Mouse (Mus musculus): ENCODE measurements at regions not wholly inside any gene's neighbourhood (a gene's known extent, or its start where the extent isn't known, plus 50 kb on each side); places are given as distances from the start of the nearest gene placed in this dataset.

- no peaks in the 10 kb centered on the region for H3K4me1 ChIP-seq (ENCODE audit: control insufficient read depth, insufficient read depth, low read length)
- H3K9ac ChIP-seq (ENCODE audit: low read depth, low read length) = no peak overlapping the region
- H3K4me3 ChIP-seq (ENCODE audit: low read length) = no peak overlapping the region
- H3K9me3 ChIP-seq (ENCODE audit: control insufficient read depth, low read length) = no peaks in the 10 kb centered on the region
- H3K4me2 ChIP-seq (ENCODE audit: low read depth, low read length) = no peak overlapping the region
- H3K27me3 ChIP-seq (replicated peaks; ENCODE audit: control insufficient read depth, insufficient read depth, low read length) = no peaks in the 10 kb centered on the region
- ATAC-seq = peak; percentile 33; the same call in 1 of the 2 replicates
- no peak overlapping the region for H3K27ac ChIP-seq (ENCODE audit: low read length)
- no peaks in the 10 kb centered on the region for H3K36me3 ChIP-seq (ENCODE audit: control insufficient read depth, insufficient read depth, low read length)
- 67% methylated on average over 10 of the region's 10 CpGs for WGBS
These were observed 90.2 kb downstream of the Actbl2 start for GRCm38 (mm10) chr13:111344981-111345380.

- Histone ChIP-seq H3K9ac (ENCODE audit: low read depth, low read length) (no peak overlapping the region), H3K27ac (ENCODE audit: low read length) (no peak overlapping the region), H3K27me3 (replicated peaks; ENCODE audit: control insufficient read depth, insufficient read depth, low read length) (no peaks in the 10 kb centered on the region), H3K9me3 (ENCODE audit: control insufficient read depth, low read length) (no peaks in the 10 kb centered on the region), H3K4me1 (ENCODE audit: control insufficient read depth, insufficient read depth, low read length) (no peaks in the 10 kb centered on the region), H3K36me3 (ENCODE audit: control insufficient read depth, insufficient read depth, low read length) (no peaks in the 10 kb centered on the region), H3K4me2 (ENCODE audit: low read depth, low read length) (no peak overlapping the region), H3K4me3 (ENCODE audit: low read length) (no peak overlapping the region)
- WGBS = 59% methylated on average over 15 of the region's 15 CpGs
- no peak; the same call in 1 of the 2 replicates for ATAC-seq
These were observed 91.0 kb downstream of the Actbl2 start for GRCm38 (mm10) chr13:111345486-111346440.

- Histone ChIP-seq H3K9me3 (ENCODE audit: control insufficient read depth, low read length) (no peaks in the 10 kb centered on the region), H3K4me3 (ENCODE audit: low read length) (no peak overlapping the region), H3K4me2 (ENCODE audit: low read depth, low read length) (no peak overlapping the region), H3K36me3 (ENCODE audit: control insufficient read depth, insufficient read depth, low read length) (no peaks in the 10 kb centered on the region), H3K9ac (ENCODE audit: low read depth, low read length) (no peak overlapping the region), H3K27me3 (replicated peaks; ENCODE audit: control insufficient read depth, insufficient read depth, low read length) (no peaks in the 10 kb centered on the region), H3K4me1 (ENCODE audit: control insufficient read depth, insufficient read depth, low read length) (no peaks in the 10 kb centered on the region), H3K27ac (ENCODE audit: low read length) (no peak overlapping the region)
- no peak for ATAC-seq
- 72% methylated on average over 9 of the region's 9 CpGs for WGBS
These were observed 102.0 kb downstream of the Actbl2 start for GRCm38 (mm10) chr13:111356520-111357456.

- no peak for ATAC-seq
- 70% methylated on average over 4 of the region's 4 CpGs for WGBS
- H3K4me2 ChIP-seq (ENCODE audit: low read depth, low read length) = no peak overlapping the region
- H3K27me3 ChIP-seq (replicated peaks; ENCODE audit: control insufficient read depth, insufficient read depth, low read length) = no peaks in the 10 kb centered on the region
- no peak overlapping the region for H3K4me3 ChIP-seq (ENCODE audit: low read length)
- H3K9me3 ChIP-seq (ENCODE audit: control insufficient read depth, low read length) = no peaks in the 10 kb centered on the region
- no peak overlapping the region for H3K9ac ChIP-seq (ENCODE audit: low read depth, low read length)
- no peak overlapping the region for H3K27ac ChIP-seq (ENCODE audit: low read length)
- H3K4me1 ChIP-seq (ENCODE audit: control insufficient read depth, insufficient read depth, low read length) = no peaks in the 10 kb centered on the region
- H3K36me3 ChIP-seq (ENCODE audit: control insufficient read depth, insufficient read depth, low read length) = no peaks in the 10 kb centered on the region
These were observed 106.6 kb downstream of the Actbl2 start for GRCm38 (mm10) chr13:111361456-111361855.

GRCm38 (mm10) chr13:111363176-111363739 lies 108.4 kb downstream of the Actbl2 start:
- Histone ChIP-seq H3K4me2 (ENCODE audit: low read depth, low read length) (no peak overlapping the region), H3K9ac (ENCODE audit: low read depth, low read length) (no peak overlapping the region), H3K4me3 (ENCODE audit: low read length) (no peak overlapping the region), H3K36me3 (ENCODE audit: control insufficient read depth, insufficient read depth, low read length) (no peaks in the 10 kb centered on the region), H3K27me3 (replicated peaks; ENCODE audit: control insufficient read depth, insufficient read depth, low read length) (no peaks in the 10 kb centered on the region), H3K27ac (ENCODE audit: low read length) (no peak overlapping the region), H3K9me3 (ENCODE audit: control insufficient read depth, low read length) (no peaks in the 10 kb centered on the region), H3K4me1 (ENCODE audit: control insufficient read depth, insufficient read depth, low read length) (no peaks in the 10 kb centered on the region)
- WGBS = 52% methylated on average over 5 of the region's 5 CpGs
- ATAC-seq = no peak

GRCm38 (mm10) chr13:111366871-111367270 lies 112.1 kb downstream of the Actbl2 start:
- ATAC-seq = no peak
- Histone ChIP-seq H3K4me3 (ENCODE audit: low read length) (no peak overlapping the region), H3K27ac (ENCODE audit: low read length) (no peak overlapping the region), H3K4me1 (ENCODE audit: control insufficient read depth, insufficient read depth, low read length) (no peaks in the 10 kb centered on the region), H3K9me3 (ENCODE audit: control insufficient read depth, low read length) (no peaks in the 10 kb centered on the region), H3K36me3 (ENCODE audit: control insufficient read depth, insufficient read depth, low read length) (no peaks in the 10 kb centered on the region), H3K4me2 (ENCODE audit: low read depth, low read length) (no peak overlapping the region), H3K9ac (ENCODE audit: low read depth, low read length) (no peak overlapping the region), H3K27me3 (replicated peaks; ENCODE audit: control insufficient read depth, insufficient read depth, low read length) (no peaks in the 10 kb centered on the region)
- 84% methylated on average over 8 of the region's 8 CpGs for WGBS

GRCm38 (mm10) chr13:111367620-111368019 lies 112.8 kb downstream of the Actbl2 start:
- Histone ChIP-seq H3K9ac (ENCODE audit: low read depth, low read length) (no peak overlapping the region), H3K4me2 (ENCODE audit: low read depth, low read length) (no peak overlapping the region), H3K9me3 (ENCODE audit: control insufficient read depth, low read length) (no peaks in the 10 kb centered on the region), H3K4me3 (ENCODE audit: low read length) (no peak overlapping the region), H3K27ac (ENCODE audit: low read length) (no peak overlapping the region), H3K36me3 (ENCODE audit: control insufficient read depth, insufficient read depth, low read length) (no peaks in the 10 kb centered on the region), H3K4me1 (ENCODE audit: control insufficient read depth, insufficient read depth, low read length) (no peaks in the 10 kb centered on the region), H3K27me3 (replicated peaks; ENCODE audit: control insufficient read depth, insufficient read depth, low read length) (no peaks in the 10 kb centered on the region)
- WGBS = 65% methylated on average over 3 of the region's 3 CpGs
- ATAC-seq = no peak

- H3K4me3 ChIP-seq (ENCODE audit: low read length) = no peak overlapping the region
- H3K9me3 ChIP-seq (ENCODE audit: control insufficient read depth, low read length) = no peaks in the 10 kb centered on the region
- H3K36me3 ChIP-seq (ENCODE audit: control insufficient read depth, insufficient read depth, low read length) = no peaks in the 10 kb centered on the region
- ATAC-seq = no peak
- H3K27me3 ChIP-seq (replicated peaks; ENCODE audit: control insufficient read depth, insufficient read depth, low read length) = no peaks in the 10 kb centered on the region
- H3K27ac ChIP-seq (ENCODE audit: low read length) = no peak overlapping the region
- no peak overlapping the region for H3K4me2 ChIP-seq (ENCODE audit: low read depth, low read length)
- H3K4me1 ChIP-seq (ENCODE audit: control insufficient read depth, insufficient read depth, low read length) = no peaks in the 10 kb centered on the region
- H3K9ac ChIP-seq (ENCODE audit: low read depth, low read length) = no peak overlapping the region
- WGBS = 68% methylated on average over 3 of the region's 3 CpGs
These were observed 115.1 kb downstream of the Actbl2 start for GRCm38 (mm10) chr13:111369916-111370315.

- Histone ChIP-seq H3K27me3 (replicated peaks; ENCODE audit: control insufficient read depth, insufficient read depth, low read length) (no peaks in the 10 kb centered on the region), H3K4me2 (ENCODE audit: low read depth, low read length) (no peak overlapping the region), H3K36me3 (ENCODE audit: control insufficient read depth, insufficient read depth, low read length) (no peaks in the 10 kb centered on the region), H3K9ac (ENCODE audit: low read depth, low read length) (no peak overlapping the region), H3K4me1 (ENCODE audit: control insufficient read depth, insufficient read depth, low read length) (no peaks in the 10 kb centered on the region), H3K4me3 (ENCODE audit: low read length) (no peak overlapping the region), H3K27ac (ENCODE audit: low read length) (no peak overlapping the region), H3K9me3 (ENCODE audit: control insufficient read depth, low read length) (no peaks in the 10 kb centered on the region)
- ATAC-seq = no peak
- WGBS = 63% methylated on average over 6 of the region's 6 CpGs
These were observed 116.6 kb downstream of the Gpbp1 start for GRCm38 (mm10) chr13:111373281-111373680.

Measured in intestine, embryonic 16.5 days (tissue).